Mouse (Mus musculus) heart, postnatal 0 days (tissue): ENCODE data around the gene AC134908.4.

Source experiments
- CTCF ChIP-seq: IDR thresholded peaks from 2 replicates; pipeline ENCODE4 v1.5.1; 2016; ENCODE audit warnings: antibody characterized with exemption, control low read depth, low read depth
- EP300 ChIP-seq: IDR thresholded peaks from 2 replicates; pipeline ENCODE4 v1.6.1; 2016; ENCODE audit warnings: antibody characterized with exemption, low read depth

GRCm38 (mm10) chr17:25769331-25769730 is 26.1 kb downstream of the AC134908.4 start:
- TF ChIP-seq CTCF, result no peak
- TF ChIP-seq EP300, result no peak
